Mouse (Mus musculus): ENCODE measurements around the gene Slc9b2.

GRCm38 (mm10) chr3:135328560-135328959, 21.1 kb downstream of the Slc9b2 start:
- no peak for TF ChIP-seq MAX (IDR thresholded peaks at IDR 0.05; ENCODE audit: low read depth)
- no peak for TF ChIP-seq SRF (IDR thresholded peaks at IDR 0.05; ENCODE audit: control insufficient read depth, insufficient read length, low read depth)
- no peak for TF ChIP-seq TCF12 (IDR thresholded peaks at IDR 0.05; ENCODE audit: insufficient read depth, poor library complexity, severe bottlenecking)
- TF ChIP-seq POLR2A (IDR thresholded peaks at IDR 0.05; ENCODE audit: insufficient read length, low read depth) = no peak
- no peak for TF ChIP-seq E2F4 (IDR thresholded peaks at IDR 0.05; ENCODE audit: insufficient read depth)
- TF ChIP-seq MYOD1 (IDR thresholded peaks at IDR 0.05; ENCODE audit: control insufficient read depth in 1 of 3, insufficient read length in 2 of 3, low read depth in 2 of 3) = no peak
- no peak for TF ChIP-seq MYOG (IDR thresholded peaks at IDR 0.05; ENCODE audit: control insufficient read depth in 1 of 3, insufficient read depth in 1 of 3, insufficient read length in 2 of 3, low read depth in 2 of 3)
- TF ChIP-seq USF1 (IDR thresholded peaks at IDR 0.05; ENCODE audit: low read depth) = no peak
- no peak for TF ChIP-seq POLR2AphosphoS2 (IDR thresholded peaks at IDR 0.05; ENCODE audit: insufficient read length, low read depth)
- no peak for TF ChIP-seq REST (IDR thresholded peaks at IDR 0.05; ENCODE audit: insufficient read depth, insufficient read length)
- no peak for TF ChIP-seq CEBPB (IDR thresholded peaks at IDR 0.05; ENCODE audit: insufficient read depth, poor library complexity, severe bottlenecking)
